Mouse (Mus musculus) kidney, adult 11 months (tissue): ENCODE results near the gene Tcf12.
A peak's percentile ranks its signal among the peaks of the same experiment; 100 is the strongest.

Experiments used
- DNase-seq: peaks from one replicate; pipeline ENCODE4 v3.0.0; 2022

Gene Tcf12

GRCm38 (mm10) chr9:72111622-72112550 lies at the start of gene Tcf12:
Tcf12 (minus strand) TSS chr9:72111871.
- DNase-seq = peak; percentile 83

DNA sequence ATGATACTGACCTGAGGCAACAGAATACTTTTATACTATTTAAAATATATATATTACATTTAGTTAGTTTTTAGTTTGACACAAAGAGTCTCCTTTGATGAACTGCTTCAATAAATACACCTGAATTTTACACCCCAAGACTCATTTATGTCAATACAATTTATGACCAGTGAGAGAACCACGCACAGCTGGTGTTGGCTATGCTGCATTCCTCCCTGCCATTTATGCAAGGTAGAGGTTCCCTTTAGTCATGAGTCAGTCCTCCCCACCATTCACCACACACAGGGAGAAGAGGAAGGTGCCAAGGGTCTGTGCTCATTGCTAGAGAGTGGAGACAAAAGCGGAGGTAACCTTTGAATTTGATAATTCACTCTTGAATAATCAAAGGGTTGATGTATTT lies 46.7 kb upstream of the Tcf12 start:
- DNase-seq = no peak

DNA sequence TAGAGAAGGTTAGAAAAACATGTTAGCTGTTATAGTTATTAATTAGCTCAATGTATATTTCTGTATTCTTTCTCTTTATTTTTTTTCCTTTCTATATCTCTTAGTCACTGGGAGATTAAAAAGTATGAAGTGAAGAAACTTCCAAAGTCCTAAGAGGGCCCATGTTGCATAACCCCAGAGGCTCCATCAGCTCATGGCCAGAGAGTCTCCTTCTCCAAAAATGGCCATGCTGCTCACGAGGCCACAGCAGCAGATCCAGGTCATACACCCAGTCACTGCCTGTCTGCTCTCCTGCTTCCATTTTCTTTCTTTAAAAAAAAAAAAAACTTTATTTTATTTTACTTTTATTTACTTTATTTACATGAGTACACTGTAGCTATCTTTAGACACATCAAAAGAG lies 45.4 kb upstream of the Tcf12 start:
- DNase-seq = no peak

GRCm38 (mm10) chr9:72155250-72156138 lies 43.8 kb upstream of the Tcf12 start:
- DNase-seq = no peak

DNA sequence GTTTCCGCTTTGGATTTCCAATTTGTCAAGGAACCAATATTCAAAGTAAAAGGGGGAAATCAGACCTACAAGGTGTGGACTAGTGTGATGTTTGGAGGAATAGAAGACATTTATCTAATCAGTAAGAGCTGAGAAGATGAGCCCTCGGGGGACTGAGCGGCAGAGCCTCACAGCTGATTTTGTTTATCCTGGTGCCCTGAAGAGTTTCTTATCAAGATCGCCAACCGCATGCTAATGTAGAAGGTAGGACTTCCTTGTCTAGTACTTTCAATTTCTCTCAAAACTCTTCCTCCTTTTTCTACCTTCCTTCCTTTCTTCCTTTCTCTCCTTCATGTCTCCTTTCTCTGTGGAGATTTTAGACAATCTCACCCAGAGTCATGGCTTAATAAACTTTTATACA lies 32.5 kb upstream of the Tcf12 start:
- no peak for DNase-seq

DNA sequence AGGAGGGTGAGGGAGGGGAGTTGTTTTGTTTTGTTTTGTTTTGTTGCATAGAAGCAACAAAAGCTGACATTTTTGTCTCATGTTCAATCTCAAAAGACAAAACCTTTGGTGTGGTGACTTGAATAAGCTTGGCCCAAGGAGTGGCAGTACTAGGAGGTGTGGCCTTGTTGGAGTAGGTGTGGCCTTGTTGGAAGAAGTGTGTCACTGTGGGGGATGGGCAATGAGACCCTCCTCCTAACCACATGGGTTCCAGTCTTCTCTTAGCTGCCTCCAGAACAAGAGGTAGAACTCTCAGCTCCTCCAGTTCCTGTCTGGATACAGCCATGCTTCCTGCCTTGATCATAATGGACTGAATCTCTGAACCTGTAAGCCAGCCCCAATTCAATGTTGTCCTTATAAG lies 26.2 kb upstream of the Tcf12 start:
- DNase-seq = no peak

DNA sequence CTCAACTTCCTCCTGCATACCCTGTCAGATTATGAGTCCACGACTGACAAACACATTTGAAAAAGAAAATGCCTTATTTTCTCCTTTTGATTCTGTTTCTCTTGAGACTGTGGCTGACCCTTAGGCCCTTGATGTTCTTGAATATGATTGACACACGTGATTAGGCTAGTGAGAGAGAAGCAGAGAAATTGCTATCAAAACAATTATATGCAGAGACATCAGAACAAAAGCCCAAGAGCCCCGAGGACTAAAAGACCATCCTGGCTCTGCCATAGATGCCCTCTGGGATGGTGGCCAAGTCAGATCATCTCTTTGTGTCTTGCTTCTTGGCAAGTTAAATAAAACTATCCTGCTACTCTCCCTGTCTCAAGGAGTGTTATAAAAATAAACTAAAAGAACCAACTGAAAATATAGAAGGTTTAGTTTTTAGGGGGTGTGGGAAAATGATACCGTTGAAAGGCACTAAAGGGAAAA lies 22.1 kb upstream of the Tcf12 start:
- DNase-seq = peak; percentile 6

GRCm38 (mm10) chr9:72133089-72133771 lies 21.6 kb upstream of the Tcf12 start:
- DNase-seq = peak; percentile 87

GRCm38 (mm10) chr9:72132728-72133088 lies 21.0 kb upstream of the Tcf12 start:
- no peak for DNase-seq

- no peak for DNase-seq
These were observed 18.2 kb upstream of the Tcf12 start for GRCm38 (mm10) chr9:72129884-72130283.

GRCm38 (mm10) chr9:72125442-72125841 lies 13.8 kb upstream of the Tcf12 start:
- no peak for DNase-seq

- no peak for DNase-seq
These were observed 6.8 kb upstream of the Tcf12 start for GRCm38 (mm10) chr9:72118490-72118889.

- peak; percentile 21 for DNase-seq
These were observed 558 bp downstream of the Tcf12 start for GRCm38 (mm10) chr9:72111004-72111621.

GRCm38 (mm10) chr9:72110627-72111003 lies 1.1 kb downstream of the Tcf12 start:
- peak; percentile 33 for DNase-seq

- DNase-seq = no peak
These were observed 8.2 kb downstream of the Tcf12 start for GRCm38 (mm10) chr9:72103471-72103870.

GRCm38 (mm10) chr9:72099945-72100685 lies 11.6 kb downstream of the Tcf12 start:
- DNase-seq = no peak

GRCm38 (mm10) chr9:72098056-72098455 lies 13.6 kb downstream of the Tcf12 start:
- DNase-seq = no peak

- no peak for DNase-seq
These were observed 14.6 kb downstream of the Tcf12 start for GRCm38 (mm10) chr9:72097083-72097482.

- no peak for DNase-seq
These were observed 17.0 kb downstream of the Tcf12 start for GRCm38 (mm10) chr9:72094675-72095074.

DNA sequence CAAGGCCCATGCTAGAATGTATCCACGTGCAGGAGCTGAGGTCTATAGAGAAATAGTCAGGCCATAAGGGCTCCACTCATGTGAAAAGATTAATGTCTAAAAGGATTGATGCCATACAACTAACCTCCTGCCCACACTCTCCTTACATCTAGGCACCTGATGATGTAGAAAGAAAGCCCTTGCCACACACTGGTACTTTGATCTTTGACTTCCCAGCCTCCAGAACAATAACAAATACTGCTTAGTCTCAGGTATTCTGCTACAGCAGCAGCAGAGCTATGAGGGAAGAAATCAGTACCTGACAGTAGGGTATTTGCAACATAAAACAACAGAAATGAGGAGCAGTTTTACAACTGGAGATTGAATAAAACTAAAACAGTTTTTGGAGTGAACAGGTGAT lies 19.5 kb downstream of the Tcf12 start:
- DNase-seq = no peak

- no peak for DNase-seq
These were observed 22.6 kb downstream of the Tcf12 start for GRCm38 (mm10) chr9:72088893-72089611.
